Mouse (Mus musculus) liver, adult 2 months (tissue): Measurements from ENCODE around the gene Sgk2.

Source experiments
- CTCF ChIP-seq: fragments of 200-500 bp; IDR thresholded peaks from 2 replicates; pipeline ENCODE4 v1.5.1; 2011; ENCODE audit warnings: low read depth, low read length, control low read depth
- POLR2A ChIP-seq: fragments of 200-500 bp; IDR thresholded peaks from 2 replicates; pipeline ENCODE4 v1.6.1; 2011; ENCODE audit warnings: low read length, control low read depth; ENCODE audit not compliant: insufficient read depth; ENCODE audit errors: extremely low read depth

- TF ChIP-seq CTCF: no peak
- no peak for TF ChIP-seq POLR2A
These were observed 44.2 kb downstream of the Sgk2 start for GRCm38 (mm10) chr2:163031289-163031688.
